Mouse (Mus musculus): ENCODE measurements around the gene Gchfr.
A peak's percentile ranks its signal among the peaks of the same experiment; 100 is the strongest.

Gchfr gene

GRCm38 (mm10) chr2:119166901-119167865 lies at the start of gene Gchfr:
TSS of gene Gchfr (plus strand) at chr2:119167773.
- DNase-seq (ENCODE audit: low read depth in 2 of 2, low spot score in 2 of 2): no peak

- DNase-seq (ENCODE audit: low read depth in 2 of 2, low spot score in 2 of 2): no peak
Measured at GRCm38 (mm10) chr2:119136346-119136898, 31.2 kb upstream of the Gchfr start.

GRCm38 (mm10) chr2:119145199-119145598 lies 22.4 kb upstream of the Gchfr start:
- no peak for DNase-seq (ENCODE audit: low read depth in 2 of 2, low spot score in 2 of 2)

- no peak for DNase-seq (ENCODE audit: low read depth in 2 of 2, low spot score in 2 of 2)
Measured at GRCm38 (mm10) chr2:119146435-119146834, 21.1 kb upstream of the Gchfr start.

GRCm38 (mm10) chr2:119147160-119147678 lies 20.4 kb upstream of the Gchfr start:
- no peak for DNase-seq (ENCODE audit: low read depth in 2 of 2, low spot score in 2 of 2)

- no peak for DNase-seq (ENCODE audit: low read depth in 2 of 2, low spot score in 2 of 2)
Measured at GRCm38 (mm10) chr2:119147775-119148174, 19.8 kb upstream of the Gchfr start.

- no peak for DNase-seq (ENCODE audit: low read depth in 2 of 2, low spot score in 2 of 2)
Measured at GRCm38 (mm10) chr2:119152255-119152654, 15.3 kb upstream of the Gchfr start.

GRCm38 (mm10) chr2:119154683-119155082 lies 12.9 kb upstream of the Gchfr start:
- DNase-seq (ENCODE audit: low read depth in 2 of 2, low spot score in 2 of 2): no peak

GRCm38 (mm10) chr2:119155388-119155787 lies 12.2 kb upstream of the Gchfr start:
- DNase-seq (ENCODE audit: low read depth in 2 of 2, low spot score in 2 of 2): no peak

GRCm38 (mm10) chr2:119156081-119156680 lies 11.4 kb upstream of the Gchfr start:
- DNase-seq (ENCODE audit: low read depth in 2 of 2, low spot score in 2 of 2): no peak

GRCm38 (mm10) chr2:119156681-119157572 lies 10.6 kb upstream of the Gchfr start, which contains the start of gene Rmdn3:
TSS of gene Rmdn3 (minus strand) at chr2:119157034.
- DNase-seq (ENCODE audit: low read depth in 2 of 2, low spot score in 2 of 2): peak; percentile 81 to 93

- no peak for DNase-seq (ENCODE audit: low read depth in 2 of 2, low spot score in 2 of 2)
Measured at GRCm38 (mm10) chr2:119157836-119158235, 9.7 kb upstream of the Gchfr start.

GRCm38 (mm10) chr2:119161247-119161646 lies 6.3 kb upstream of the Gchfr start:
- no peak for DNase-seq (ENCODE audit: low read depth in 2 of 2, low spot score in 2 of 2)

GRCm38 (mm10) chr2:119163135-119163534 lies 4.4 kb upstream of the Gchfr start:
- no peak for DNase-seq (ENCODE audit: low read depth in 2 of 2, low spot score in 2 of 2)

GRCm38 (mm10) chr2:119163999-119164398 lies 3.6 kb upstream of the Gchfr start:
- no peak for DNase-seq (ENCODE audit: low read depth in 2 of 2, low spot score in 2 of 2)

GRCm38 (mm10) chr2:119165401-119165800 lies 2.2 kb upstream of the Gchfr start:
- DNase-seq (ENCODE audit: low read depth in 2 of 2, low spot score in 2 of 2): no peak

- no peak for DNase-seq (ENCODE audit: low read depth in 2 of 2, low spot score in 2 of 2)
Measured at GRCm38 (mm10) chr2:119167866-119168256, 288 bp downstream of the Gchfr start.

GRCm38 (mm10) chr2:119170282-119170681 lies 2.7 kb downstream of the Gchfr start:
- no peak for DNase-seq (ENCODE audit: low read depth in 2 of 2, low spot score in 2 of 2)

GRCm38 (mm10) chr2:119171574-119171973 lies 4.0 kb downstream of the Gchfr start:
- no peak for DNase-seq (ENCODE audit: low read depth in 2 of 2, low spot score in 2 of 2)

GRCm38 (mm10) chr2:119172446-119172845 lies 4.9 kb downstream of the Gchfr start:
- DNase-seq (ENCODE audit: low read depth in 2 of 2, low spot score in 2 of 2): no peak
